In genomic region chr9:30968130-30968529, GRCm38 (mm10) we compare ENCODE assay signal across 23 mouse cellular contexts. TPM values are rescaled to one million over a fixed set of nuclear protein-coding genes. Genes with fewer than 3 reads are reported as not detected.
"Had no signal": no experiment of that assay in that cellular context is flagged by ENCODE, and none has a peak within 500 bp of the region (broad histone marks: within the 10 kb centered on the region; RNA-seq: fewer than 3 reads in every experiment).

No protein-coding gene starts in this region.

- DNase-seq: heart, postnatal 10 days; heart, postnatal 14 days; heart, postnatal 36 days; heart, postnatal 4 days; kidney, adult 11 months; kidney, adult 18-20 months; kidney, adult 2 months; kidney, adult 8-10 months; kidney, adult 9 months; kidney, postnatal 10 days; kidney, postnatal 14 days; kidney, postnatal 25 days; kidney, postnatal 36 days; kidney, postnatal 4 days; layer of hippocampus, adult 9-11 months; layer of hippocampus, postnatal 36 days had no signal

- ATAC-seq: hindbrain, embryonic 16.5 days; hindbrain, postnatal 0 days; inflammation-experienced regulatory T-cells, adult 6 months; intestine, embryonic 15.5 days; intestine, embryonic 16.5 days; intestine, postnatal 0 days had no signal

RNA-seq across cellular contexts. Expression of gene Adamts8, which starts 25.8 kb away (rescaled TPM):
- total RNA-seq: hematopoietic stem cell, adult 5-6 weeks had no signal
